Mouse (Mus musculus) MEL (cell line): Measurements from ENCODE around the gene Aaas. TPM values are rescaled to one million over a fixed set of nuclear protein-coding genes. Genes with fewer than 3 reads are reported as not detected.

Experiments
- DNase-seq: peaks from one replicate; pipeline ENCODE4 v3.0.0; 2011; ENCODE audit warnings: low read depth, low spot score
- H3K27ac ChIP-seq: 2 replicates; pipeline ENCODE4 v1.5.1; 2012; ENCODE audit warnings: low read depth, mild to moderate bottlenecking, control low read depth, low read length, moderate library complexity; ENCODE audit not compliant: control insufficient read depth
- H3K27me3 ChIP-seq, 2 experiments: fragments of 150-350 bp in 1 of 2; sonication (generic) in 1 of 2; 2 replicates each; pipeline ENCODE4 v1.6.1; 2012; ENCODE audit warnings: low read length in 2 of 2, mild to moderate bottlenecking in 2 of 2, improper control_type of control experiment in 1 of 2, moderate library complexity in 1 of 2; ENCODE audit not compliant: insufficient read depth in 2 of 2, control insufficient read depth in 1 of 2
- H3K36me3 ChIP-seq, 2 experiments: 2 replicates each; pipeline ENCODE4 v1.6.1; 2012 to 2014; ENCODE audit warnings: low read length in 2 of 2, improper control_type of control experiment in 1 of 2, inconsistent platforms in 1 of 2, mild to moderate bottlenecking in 1 of 2; ENCODE audit not compliant: insufficient read depth in 2 of 2, control insufficient read depth in 1 of 2
- H3K4me1 ChIP-seq, 2 experiments: fragments of 150-350 bp in 1 of 2; sonication (generic) in 1 of 2; 2 replicates each; pipeline ENCODE4 v1.6.1; 2012; ENCODE audit warnings: low read length in 2 of 2, improper control_type of control experiment in 1 of 2, mild to moderate bottlenecking in 1 of 2; ENCODE audit not compliant: insufficient read depth in 2 of 2, control insufficient read depth in 1 of 2
- H3K4me3 ChIP-seq, 2 experiments: fragments of 150-350 bp in 1 of 2; sonication (generic) in 1 of 2; 2 replicates each; pipeline ENCODE4 v1.5.1; 2012; ENCODE audit warnings: low read depth in 2 of 2, low read length in 2 of 2, mild to moderate bottlenecking in 2 of 2, moderate library complexity in 2 of 2, control low read depth in 1 of 2, improper control_type of control experiment in 1 of 2; ENCODE audit not compliant: control insufficient read depth in 1 of 2, insufficient read depth in 1 of 2
- H3K79me2 ChIP-seq: 2 replicates; pipeline ENCODE4 v1.6.1; 2012; ENCODE audit warnings: mild to moderate bottlenecking, low read length, moderate library complexity; ENCODE audit not compliant: control insufficient read depth, poor library complexity, insufficient read depth
- H3K9ac ChIP-seq: 2 replicates; pipeline ENCODE4 v1.6.1; 2012; ENCODE audit warnings: low read depth, mild to moderate bottlenecking, control low read depth, low read length, moderate library complexity; ENCODE audit not compliant: control insufficient read depth, poor library complexity, severe bottlenecking
- H3K9me3 ChIP-seq: fragments of 150-350 bp; sonication (generic); replicated peaks from 2 replicates; pipeline ENCODE4 v1.6.1; 2012; ENCODE audit warnings: mild to moderate bottlenecking, low read length, improper control_type of control experiment, moderate library complexity; ENCODE audit not compliant: insufficient read depth
- BHLHE40 ChIP-seq: IDR thresholded peaks from 2 replicates; pipeline ENCODE4 v1.6.1; 2012; ENCODE audit warnings: low read depth, mild to moderate bottlenecking, inconsistent platforms, low read length, improper control_type of control experiment, borderline replicate concordance
- CHD1 ChIP-seq: IDR thresholded peaks from 2 replicates; pipeline ENCODE4 v1.6.1; 2012; ENCODE audit warnings: low read depth, mild to moderate bottlenecking, inconsistent platforms, low read length, improper control_type of control experiment
- CHD2 ChIP-seq: IDR thresholded peaks from 2 replicates; pipeline ENCODE4 v1.6.1; 2011; ENCODE audit warnings: low read length, improper control_type of control experiment
- CTCF ChIP-seq, 3 experiments: IDR thresholded peaks in 2 of 3; conservative IDR thresholded peaks in 1 of 3; 2 replicates each; pipeline ENCODE4 v1.5.1; 2011 to 2012; ENCODE audit warnings: low read length in 3 of 3, low read depth in 2 of 3, mild to moderate bottlenecking in 2 of 3, improper control_type of control experiment in 1 of 3, inconsistent platforms in 1 of 3, mixed read lengths in 1 of 3, moderate library complexity in 1 of 3; ENCODE audit not compliant: control insufficient read depth in 1 of 3, insufficient read depth in 1 of 3, poor library complexity in 1 of 3, severe bottlenecking in 1 of 3
- ELF1 ChIP-seq: IDR thresholded peaks from 2 replicates; pipeline ENCODE4 v1.6.1; 2014; ENCODE audit warnings: low read depth, mild to moderate bottlenecking, inconsistent platforms, low read length, improper control_type of control experiment, moderate library complexity
- EP300 ChIP-seq, 2 experiments: IDR thresholded peaks; 2 replicates each; pipeline ENCODE4 v1.6.1; 2011; ENCODE audit warnings: improper control_type of control experiment in 2 of 2, low read length in 2 of 2, low read depth in 1 of 2, mild to moderate bottlenecking in 1 of 2
- ETS1 ChIP-seq: IDR thresholded peaks from 2 replicates; pipeline ENCODE4 v1.6.1; 2012; ENCODE audit warnings: low read depth, mild to moderate bottlenecking, inconsistent platforms, low read length, improper control_type of control experiment, moderate library complexity
- HCFC1 ChIP-seq: IDR thresholded peaks from 2 replicates; pipeline ENCODE4 v1.6.1; 2012; ENCODE audit warnings: low read depth, mild to moderate bottlenecking, inconsistent platforms, low read length, improper control_type of control experiment, moderate library complexity
- KAT2A ChIP-seq: conservative IDR thresholded peaks from 2 replicates; pipeline ENCODE4 v1.6.1; 2012; ENCODE audit warnings: low read depth, low read length, improper control_type of control experiment, inconsistent platforms
- MAZ ChIP-seq: IDR thresholded peaks from 2 replicates; pipeline ENCODE4 v1.6.1; 2012; ENCODE audit warnings: low read depth, mild to moderate bottlenecking, inconsistent platforms, low read length, improper control_type of control experiment
- MXI1 ChIP-seq: IDR thresholded peaks from 2 replicates; pipeline ENCODE4 v1.6.1; 2011; ENCODE audit warnings: mild to moderate bottlenecking, low read depth, low read length, improper control_type of control experiment
- MYB ChIP-seq: IDR thresholded peaks from 2 replicates; pipeline ENCODE4 v1.6.1; 2011; ENCODE audit warnings: mild to moderate bottlenecking, low read depth, low read length, improper control_type of control experiment
- NELFE ChIP-seq: IDR thresholded peaks from 2 replicates; pipeline ENCODE4 v1.6.1; 2011; ENCODE audit warnings: low read depth, low read length, improper control_type of control experiment
- NRF1 ChIP-seq: IDR thresholded peaks from 2 replicates; pipeline ENCODE4 v1.6.1; 2014; ENCODE audit warnings: low read depth, mild to moderate bottlenecking, inconsistent platforms, low read length, improper control_type of control experiment, moderate library complexity; ENCODE audit not compliant: poor library complexity, insufficient read depth, severe bottlenecking
- RAD21 ChIP-seq: IDR thresholded peaks from 2 replicates; pipeline ENCODE4 v1.6.1; 2011; ENCODE audit warnings: mild to moderate bottlenecking, low read depth, low read length, improper control_type of control experiment
- RCOR1 ChIP-seq: IDR thresholded peaks from 2 replicates; pipeline ENCODE4 v1.6.1; 2012; ENCODE audit warnings: low read depth, mild to moderate bottlenecking, inconsistent platforms, low read length, improper control_type of control experiment
- SIN3A ChIP-seq: IDR thresholded peaks from 2 replicates; pipeline ENCODE4 v1.6.1; 2012; ENCODE audit warnings: low read length, improper control_type of control experiment, inconsistent platforms
- SMC3 ChIP-seq: IDR thresholded peaks from 2 replicates; pipeline ENCODE4 v1.6.1; 2011; ENCODE audit warnings: low read depth, low read length, improper control_type of control experiment
- TAL1 ChIP-seq: IDR thresholded peaks from 2 replicates; pipeline ENCODE4 v1.6.1; 2012; ENCODE audit warnings: mild to moderate bottlenecking, inconsistent platforms, low read length, moderate library complexity, mixed read lengths
- UBTF ChIP-seq: IDR thresholded peaks from 2 replicates; pipeline ENCODE4 v1.6.1; 2012; ENCODE audit warnings: low read depth, mild to moderate bottlenecking, inconsistent platforms, low read length, improper control_type of control experiment, moderate library complexity, borderline replicate concordance; ENCODE audit not compliant: insufficient read depth
- USF2 ChIP-seq, 2 experiments: IDR thresholded peaks; 2 replicates each; pipeline ENCODE4 v1.6.1; 2011 to 2012; ENCODE audit warnings: improper control_type of control experiment in 2 of 2, low read length in 2 of 2, borderline replicate concordance in 1 of 2, inconsistent platforms in 1 of 2, low read depth in 1 of 2, mild to moderate bottlenecking in 1 of 2; ENCODE audit not compliant: insufficient read depth in 1 of 2
- ZC3H11A ChIP-seq: IDR thresholded peaks from 2 replicates; pipeline ENCODE4 v1.6.1; 2012; ENCODE audit warnings: low read depth, mild to moderate bottlenecking, inconsistent platforms, low read length, improper control_type of control experiment
- ZKSCAN1 ChIP-seq: IDR thresholded peaks from 2 replicates; pipeline ENCODE4 v1.6.1; 2012; ENCODE audit warnings: low read depth, mild to moderate bottlenecking, inconsistent platforms, low read length, improper control_type of control experiment, moderate library complexity
- polyA plus RNA-seq, 2 experiments: library from polyadenylated mRNA; stranded (reverse) in 1 of 2; unstranded in 1 of 2; fragments of >175 nt in 1 of 2; fragments of >200 nt in 1 of 2; gene quantifications; 2 replicates each; pipeline versions ENCODE4 v1.2.1 to v1.2.4; 2012; ENCODE audit warnings: low replicate concordance in 2 of 2, low read depth in 1 of 2; ENCODE audit not compliant: insufficient read length in 2 of 2, insufficient read depth in 1 of 2, missing spikeins in 1 of 2
- total RNA-seq: library from RNA; depleted of rRNA; stranded (reverse); fragments of 300-350 nt; gene quantifications from 2 replicates; pipeline ENCODE4 v1.2.3, GENCODE M21; 2012

Aaas gene
- total and polyA plus RNA-seq, 3 experiments, result 48.7 to 205 TPM; not detected in 1

DNA sequence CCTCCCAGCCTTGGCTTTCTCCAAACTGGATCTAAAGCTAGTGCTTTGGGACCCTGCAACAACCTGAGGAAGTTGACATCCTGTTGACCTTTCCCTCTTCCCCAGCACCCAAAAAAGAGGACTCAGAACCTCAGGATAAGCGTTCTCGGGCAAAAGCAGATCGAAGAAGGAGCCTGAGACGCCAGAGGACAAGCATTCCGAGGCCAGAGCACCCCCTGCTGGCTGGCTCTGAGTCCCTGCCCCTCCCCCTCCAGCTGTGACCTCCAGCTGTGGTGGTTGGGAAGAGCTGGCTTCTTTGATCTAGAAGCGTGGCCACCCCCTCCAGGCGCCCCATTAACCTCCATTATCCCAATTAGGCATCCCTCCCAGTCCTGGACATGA lies 26.6 kb upstream of the Aaas start:
- TF ChIP-seq RAD21 (peak; percentile 72), CHD2 (peak; percentile 88), ZC3H11A (peak; percentile 70), CTCF (IDR thresholded peaks at IDR 0.05 in 2 of 3, conservative IDR thresholded peaks at IDR 0.05 in 1 of 3; ENCODE audit: control insufficient read depth in 1 of 3, insufficient read depth in 1 of 3, low read depth in 2 of 3, low read length in 3 of 3, poor library complexity in 1 of 3, severe bottlenecking in 1 of 3) (peak; percentile 78 to 96 (median 93)), MXI1 (no peak), MYB (no peak), BHLHE40 (peak; percentile 82), SIN3A (peak; percentile 68; the same call in 1 of the 2 replicates), EP300 (IDR thresholded peaks at IDR 0.05; ENCODE audit: low read depth in 1 of 2, low read length in 2 of 2) (no peak), RCOR1 (no peak), NELFE (no peak), KAT2A (no peak), ELF1 (0 out of 2 replicates have a peak, but pooled peaks have one; percentile 6), MAZ (peak; percentile 68), NRF1 (0 out of 2 replicates have a peak, but pooled peaks have one; percentile 15), UBTF (0 out of 2 replicates have a peak, but pooled peaks have one; percentile 47), SMC3 (peak; percentile 75), CHD1 (no peak), TAL1 (no peak), USF2 (IDR thresholded peaks at IDR 0.05; ENCODE audit: borderline replicate concordance in 1 of 2, insufficient read depth in 1 of 2, low read depth in 1 of 2, low read length in 2 of 2) (no peak), HCFC1 (peak; percentile 41; the same call in 1 of the 2 replicates), ZKSCAN1 (0 out of 2 replicates have a peak, but pooled peaks have one; percentile 7), ETS1 (peak; percentile 27; the same call in 1 of the 2 replicates)
- Histone ChIP-seq H3K9me3 (no peaks in the 10 kb centered on the region), H3K4me3 (peak overlapping the region; percentile 61 to 68), H3K79me2 (no peaks in the 10 kb centered on the region), H3K9ac (peak overlapping the region; percentile 60), H3K27me3 (peaks cover 6 to 13% of the 10 kb centered on the region in 2 experiments; a peak in 3 of 4 replicates), H3K36me3 (peaks cover 0 to 11% of the 10 kb centered on the region in 2 experiments; a peak in 2 of 4 replicates), H3K27ac (no peak overlapping the region), H3K4me1 (peaks cover 10 to 14% of the 10 kb centered on the region in 2 experiments)
- peak; percentile 83 for DNase-seq
